Mouse (Mus musculus) ES-CJ7 (cell line): ENCODE data around the gene Tulp1.

Experiments
- DNase-seq: peaks from one replicate; pipeline ENCODE4 v3.0.0; 2011; ENCODE audit warnings: low read depth, low spot score

Gene Tulp1

GRCm38 (mm10) chr17:28315611-28316160 is 49.3 kb downstream of the Tulp1 start:
- DNase-seq: no peak

DNA sequence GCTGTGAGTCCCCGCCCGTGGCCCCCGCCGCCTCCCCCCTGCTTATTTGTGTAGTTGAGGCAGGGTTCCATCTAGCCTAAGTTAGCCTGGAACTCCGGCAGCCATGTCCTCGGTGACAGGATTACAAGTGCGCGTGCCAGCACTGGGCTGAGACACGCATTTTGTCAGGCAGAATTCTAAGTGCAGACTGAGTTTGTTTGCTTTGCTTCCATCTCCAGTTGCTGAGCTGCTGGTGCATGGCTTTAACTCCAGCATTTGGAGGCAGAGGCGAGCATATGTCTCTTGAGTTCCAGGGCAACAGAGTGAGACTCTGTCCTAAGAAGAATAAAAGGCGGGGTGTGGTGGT is 51.2 kb downstream of the Tulp1 start:
- DNase-seq: peak; percentile 38

DNA sequence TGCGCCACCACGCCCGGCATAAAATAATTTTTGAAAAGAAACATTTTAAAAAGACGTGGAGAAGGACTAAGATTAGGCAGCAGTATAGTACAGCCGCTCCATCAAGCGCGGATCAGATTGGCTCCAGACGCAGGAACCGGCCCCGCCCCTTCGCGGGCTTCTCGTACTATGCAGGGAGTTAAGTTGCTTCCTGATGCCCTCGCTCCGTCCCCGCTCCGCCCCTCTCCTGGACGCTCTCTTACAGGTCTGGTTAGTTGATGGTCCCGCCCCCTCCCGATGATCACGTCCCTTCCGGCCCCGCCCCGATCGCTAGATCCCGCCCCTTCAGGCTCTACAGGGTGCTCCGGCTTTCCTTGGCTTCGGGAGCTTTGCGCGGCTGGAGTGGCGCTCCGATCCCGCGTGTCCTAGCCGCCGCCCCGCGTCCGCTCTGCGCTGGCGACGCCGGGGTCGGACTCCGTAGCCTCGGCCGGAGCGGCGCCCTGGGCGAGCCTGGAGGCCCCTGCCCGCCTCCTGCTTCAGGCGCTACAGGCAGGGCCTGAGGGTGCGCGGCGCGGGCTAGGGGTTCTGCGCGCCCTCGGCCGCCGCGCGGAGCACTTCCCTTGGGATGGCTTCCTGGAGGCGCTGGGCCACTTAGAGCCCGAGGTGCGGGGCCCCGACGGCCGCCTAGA is 51.7 kb downstream of the Tulp1 start, which contains the start of gene Fance:
Gene Fance (plus strand): TSS at position 308 of the 668 bp plus-strand sequence.
- peak; percentile 100 for DNase-seq

GRCm38 (mm10) chr17:28312232-28313211 is 52.5 kb downstream of the Tulp1 start:
- peak; percentile 61 for DNase-seq

- DNase-seq: no peak
These were observed 53.5 kb downstream of the Tulp1 start for GRCm38 (mm10) chr17:28311366-28312132.

DNA sequence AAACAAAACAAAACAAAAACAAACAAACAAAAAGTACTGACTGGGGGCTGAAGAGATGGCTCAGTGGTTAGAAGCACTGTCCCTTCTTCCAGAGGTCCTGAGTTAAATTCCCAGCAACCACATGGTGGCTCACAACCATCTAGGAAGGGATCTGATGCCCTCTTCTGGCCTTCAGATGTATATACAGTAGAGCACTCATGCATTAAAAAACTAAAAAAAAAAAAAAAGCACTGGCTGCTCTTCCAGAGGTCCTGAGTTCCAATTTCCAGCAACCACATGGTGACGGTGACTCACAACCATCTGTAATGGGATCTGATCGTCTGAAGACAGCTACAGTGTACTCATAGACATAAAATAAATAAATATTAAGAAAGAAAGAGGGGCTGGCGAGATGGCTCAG is 54.2 kb downstream of the Tulp1 start:
- peak; percentile 77 for DNase-seq

DNA sequence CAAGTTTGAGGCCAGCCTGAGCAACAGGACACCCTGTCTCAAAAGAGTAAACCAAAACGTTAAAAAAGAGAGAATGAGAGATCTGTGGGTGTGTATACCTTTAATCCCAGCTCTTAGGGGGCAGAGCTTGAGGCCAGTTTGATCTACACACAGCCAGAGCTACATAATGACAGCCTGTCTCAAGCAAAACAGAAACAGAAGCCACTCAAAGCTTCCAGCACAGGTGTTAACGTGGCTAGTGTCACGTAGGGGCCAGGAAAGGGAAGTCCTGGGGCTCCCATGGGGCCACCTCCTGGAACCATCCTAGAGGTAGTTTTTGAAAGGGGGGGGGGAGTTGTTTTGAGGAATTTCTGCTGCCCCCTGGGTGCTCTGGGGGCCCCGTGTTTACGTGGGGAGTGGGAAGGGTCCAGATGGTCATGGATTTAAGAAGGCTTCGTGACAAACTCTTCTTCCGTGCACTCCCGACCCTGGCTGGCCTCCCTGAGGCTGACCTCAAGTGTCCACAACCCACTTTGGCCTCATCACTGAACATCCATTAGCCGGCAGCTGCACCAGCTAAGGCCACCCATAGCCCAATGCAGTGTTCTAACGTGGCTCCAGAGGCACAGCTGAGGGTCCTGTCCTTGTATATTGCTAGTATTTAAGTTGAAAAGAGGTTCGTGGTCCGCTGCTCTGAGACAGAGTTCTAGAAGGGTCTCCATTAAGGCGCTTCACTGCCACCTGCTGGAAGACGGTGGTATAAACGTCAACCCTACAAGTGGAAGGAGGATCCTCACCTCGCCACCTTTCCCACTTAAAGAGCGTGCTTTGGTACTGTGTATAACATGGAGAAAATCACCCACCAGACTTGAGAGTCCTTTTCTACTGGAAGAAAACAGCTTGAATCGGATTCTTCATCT is 56.5 kb downstream of the Tulp1 start:
- peak; percentile 91 for DNase-seq

GRCm38 (mm10) chr17:28305172-28305571 is 59.9 kb downstream of the Tulp1 start:
- DNase-seq: peak; percentile 52
